Mouse (Mus musculus) E14TG2a.4 (cell line): Measurements from ENCODE around the gene Serpinb9e.
A peak's percentile ranks its signal among the peaks of the same experiment; 100 is the strongest.
"Not testable (repeated sequence)": the region's sequence is repeated elsewhere in the genome, so short reads cannot be mapped to it uniquely, and the experiment has no call there.

ENCODE experiments used
- H3K27me3 ChIP-seq: 2 replicates; pipeline ENCODE4 v1.6.1; 2014; ENCODE audit warnings: low read length, control low read depth; ENCODE audit not compliant: insufficient read depth
- H3K36me3 ChIP-seq: 2 replicates; pipeline ENCODE4 v1.6.1; 2014; ENCODE audit warnings: low read length, control low read depth; ENCODE audit not compliant: insufficient read depth
- H3K4me1 ChIP-seq: replicated peaks from 2 replicates; pipeline ENCODE4 v1.6.1; 2014; ENCODE audit warnings: low read depth, low read length, control low read depth
- H3K4me3 ChIP-seq: replicated peaks from 2 replicates; pipeline ENCODE4 v1.5.1; 2014; ENCODE audit warnings: mild to moderate bottlenecking, low read length
- H3K9me3 ChIP-seq: 2 replicates; pipeline ENCODE4 v1.6.1; 2014; ENCODE audit warnings: low read length, control low read depth
- CTCF ChIP-seq: conservative IDR thresholded peaks from 2 replicates; pipeline ENCODE4 v1.5.1; 2014; ENCODE audit warnings: low read length
- NANOG ChIP-seq: IDR thresholded peaks from 2 replicates; pipeline ENCODE4 v1.6.1; 2014; ENCODE audit warnings: borderline replicate concordance, low read length, mixed read lengths
- POU5F1 ChIP-seq: IDR thresholded peaks from 2 replicates; pipeline ENCODE4 v1.6.1; 2014; ENCODE audit warnings: low read length, borderline replicate concordance

Gene Serpinb9e

GRCm38 (mm10) chr13:33249312-33249711, at the start of gene Serpinb9e:
Gene Serpinb9e, plus strand, starts transcription at chr13:33249612.
- not testable (repeated sequence) for H3K4me3 ChIP-seq, H3K4me1 ChIP-seq, H3K36me3 ChIP-seq, H3K27me3 ChIP-seq
- peaks cover 22% of the 10 kb centered on the region for H3K9me3 ChIP-seq

DNA sequence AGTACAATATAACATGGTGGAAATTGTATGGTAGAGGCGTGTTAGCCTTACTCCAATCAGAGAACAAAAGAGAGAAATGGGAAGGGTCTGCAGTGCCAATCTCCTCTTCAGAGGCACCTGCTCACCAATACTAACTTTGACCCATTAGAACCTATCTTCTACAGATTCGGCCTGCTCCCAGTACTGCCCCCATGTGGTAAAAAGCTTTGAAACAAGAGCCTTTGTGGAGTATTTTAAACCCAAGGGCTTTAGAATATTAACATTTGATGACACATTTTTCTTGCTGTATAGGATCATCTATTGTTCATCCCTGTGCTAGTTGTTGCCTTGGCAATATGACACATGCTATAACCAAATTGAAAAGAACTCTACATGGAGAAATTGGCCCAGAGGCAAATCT, 49.7 kb upstream of the Serpinb9e start:
- Histone ChIP-seq H3K9me3 (no peaks in the 10 kb centered on the region), H3K27me3 (no peaks in the 10 kb centered on the region), H3K4me1 (no peaks in the 10 kb centered on the region), H3K36me3 (no peaks in the 10 kb centered on the region), H3K4me3 (no peak overlapping the region)
- TF ChIP-seq POU5F1, result no peak
- peak; percentile 38 for TF ChIP-seq CTCF
- TF ChIP-seq NANOG, result no peak

DNA sequence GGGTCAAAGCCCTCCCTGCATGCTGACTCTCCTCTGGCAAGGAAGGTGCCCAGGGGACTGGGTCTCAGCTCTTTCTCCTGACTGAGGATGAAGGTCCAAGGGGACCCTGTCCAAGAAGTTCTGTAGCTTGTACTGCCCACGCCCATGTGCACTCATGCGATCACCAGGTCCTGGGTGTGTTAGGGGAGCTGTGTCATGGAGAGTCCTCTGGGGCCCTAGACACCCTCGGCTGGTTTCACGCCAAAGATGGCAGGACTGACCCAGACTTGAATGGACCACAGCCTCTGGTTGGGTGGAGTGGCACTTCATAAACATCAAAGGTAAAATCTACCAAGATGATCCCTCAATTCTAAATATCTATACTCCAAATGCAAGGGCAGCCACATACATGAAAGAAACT, 59.2 kb downstream of the Serpinb9e start:
- peaks cover 15% of the 10 kb centered on the region for H3K9me3 ChIP-seq
- not testable (repeated sequence) for H3K4me1 ChIP-seq, H3K4me3 ChIP-seq, H3K27me3 ChIP-seq, H3K36me3 ChIP-seq
